Mouse (Mus musculus) stomach, postnatal 0 days (tissue): ENCODE measurements around the gene Angel1. TPM values are rescaled to one million over a fixed set of nuclear protein-coding genes. Genes with fewer than 3 reads are reported as not detected.
A peak's percentile ranks its signal among the peaks of the same experiment; 100 is the strongest.

ENCODE experiments used
- ATAC-seq: fragments of 200-750 bp; cut with Nextera tagmentation; 2 replicates; pipeline ENCODE4 v1.8.0; 2017; ENCODE audit not compliant: low FRiP score, low TSS enrichment
- DNase-seq: peaks from one replicate; pipeline ENCODE4 v3.0.0-alpha.2; 2016; ENCODE audit warnings: low spot score
- H3K27ac ChIP-seq: fragments of 300-500 bp; sonication (generic); replicated peaks from 2 replicates; pipeline ENCODE4 v1.5.1; 2014; ENCODE audit warnings: mild to moderate bottlenecking, control low read depth
- H3K27me3 ChIP-seq: fragments of 300-500 bp; sonication (generic); 2 replicates; pipeline ENCODE4 v1.6.1; 2014; ENCODE audit warnings: low read length; ENCODE audit not compliant: control insufficient read depth, insufficient read depth
- H3K36me3 ChIP-seq: fragments of 300-500 bp; sonication (generic); 2 replicates; pipeline ENCODE4 v1.6.1; 2014; ENCODE audit warnings: low read length, mixed read lengths; ENCODE audit not compliant: control insufficient read depth, insufficient read depth
- H3K4me1 ChIP-seq: fragments of 300-500 bp; sonication (generic); replicated peaks from 2 replicates; pipeline ENCODE4 v1.6.1; 2014; ENCODE audit warnings: antibody characterized with exemption; ENCODE audit not compliant: control insufficient read depth, insufficient read depth
- H3K4me2 ChIP-seq: fragments of 300-500 bp; sonication (generic); replicated peaks from 2 replicates; pipeline ENCODE4 v1.6.1; 2014; ENCODE audit warnings: low read depth, mild to moderate bottlenecking, control low read depth, moderate library complexity
- H3K4me3 ChIP-seq: fragments of 300-500 bp; sonication (generic); 2 replicates; pipeline ENCODE4 v1.5.1; 2014; ENCODE audit warnings: low read depth, low read length, control low read depth
- H3K9ac ChIP-seq: fragments of 300-500 bp; sonication (generic); 2 replicates; pipeline ENCODE4 v1.6.1; 2014; ENCODE audit warnings: mild to moderate bottlenecking, low read length, control low read depth, mixed read lengths
- H3K9me3 ChIP-seq: fragments of 300-500 bp; sonication (generic); 2 replicates; pipeline ENCODE4 v1.6.1; 2016; ENCODE audit warnings: low read length; ENCODE audit not compliant: control insufficient read depth
- CTCF ChIP-seq: IDR thresholded peaks from 2 replicates; pipeline ENCODE4 v1.5.1; 2016; ENCODE audit warnings: antibody characterized with exemption, low read depth, mild to moderate bottlenecking, moderate library complexity
- EP300 ChIP-seq: optimal IDR thresholded peaks from 2 replicates; pipeline ENCODE3; 2016; ENCODE audit warnings: antibody characterized with exemption
- WGBS: fragments of 180-500 bp; shearing (Covaris S2); extraction: QIAGEN DNeasy Blood & Tissue Kit; methylation state at CpG from one replicate; pipeline ENCODE4 v1.1.7; 2014; 5-methylcytosine and 5-hydroxymethylcytosine counted together
- polyA plus RNA-seq: library from polyadenylated mRNA; unstranded; fragments of >200 nt; fragmentation: Nextera tagmentation; extraction: Ambion mirVana; gene quantifications from 2 replicates; pipeline ENCODE4 v1.2.1, GENCODE M21; 2015

Angel1 gene
- polyA plus RNA-seq, 1 experiment from 2014 or later = 3.9 TPM

- 0% methylated on average over 9 of the region's 9 CpGs for WGBS
- H3K27me3 ChIP-seq = no peaks in the 10 kb centered on the region
- peak overlapping the region; percentile 62 for H3K9ac ChIP-seq
- ATAC-seq (no peak), DNase-seq (no peak)
- peaks cover 2% of the 10 kb centered on the region; the same call in 1 of the 2 replicates for H3K4me1 ChIP-seq
- TF ChIP-seq CTCF (no peak), EP300 (no peak)
- no peak overlapping the region for H3K27ac ChIP-seq
- H3K4me2 ChIP-seq = peak overlapping the region; percentile 99
- H3K9me3 ChIP-seq = no peaks in the 10 kb centered on the region
- H3K4me3 ChIP-seq = peak overlapping the region; percentile 60
- H3K36me3 ChIP-seq = no peaks in the 10 kb centered on the region
These were observed 46.7 kb downstream of the Angel1 start for GRCm38 (mm10) chr12:86679546-86679930.

DNA sequence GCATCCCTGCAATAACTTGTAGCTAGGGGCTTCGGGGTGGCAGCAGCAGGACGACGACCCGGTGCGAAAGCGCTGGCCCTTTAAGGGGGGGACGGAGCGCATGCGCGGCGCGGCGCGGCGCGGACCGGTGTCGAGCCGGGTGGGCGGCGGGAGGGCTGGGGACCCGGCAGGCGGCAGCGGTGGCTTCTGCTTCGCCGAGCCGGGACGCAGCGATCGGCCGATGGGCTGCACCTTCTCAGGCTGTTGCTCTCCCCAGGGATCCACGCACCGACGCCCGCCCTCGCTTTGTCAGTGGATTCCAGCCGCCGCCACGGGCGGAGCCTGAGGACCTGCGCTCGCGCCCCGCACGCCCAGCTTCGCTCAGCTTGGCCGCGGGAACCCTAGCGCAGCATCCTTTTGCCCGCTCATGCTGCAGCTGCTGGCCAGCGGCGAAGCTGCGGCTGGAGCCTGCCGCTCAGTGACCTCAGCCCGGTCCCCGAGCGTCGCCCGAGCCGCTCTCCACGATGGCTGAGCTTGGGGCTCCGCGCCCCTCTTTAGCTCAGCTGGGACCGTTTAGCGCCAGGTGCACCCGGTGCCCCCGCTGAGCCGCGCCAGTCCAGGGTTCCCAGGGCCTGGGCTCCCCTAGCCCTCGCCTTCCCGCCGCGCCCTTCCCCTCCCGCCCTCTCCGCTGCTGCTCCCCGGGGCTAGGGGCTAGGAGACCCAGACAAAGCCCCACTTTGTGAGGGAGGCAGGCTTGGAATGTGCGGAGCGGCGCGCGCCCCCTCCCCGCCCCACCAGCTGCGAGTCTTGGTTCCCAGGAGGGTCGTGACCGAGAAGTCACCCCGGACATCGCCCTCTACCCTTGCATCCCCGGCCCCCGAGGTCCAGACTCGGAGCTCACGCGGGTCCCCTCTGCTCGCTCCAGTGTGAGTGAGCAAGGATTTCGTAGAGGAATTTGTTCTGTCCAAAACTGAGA lies 47.4 kb downstream of the Angel1 start, which contains the start of gene Vash1:
Gene Vash1 (plus strand): TSS at position 110 of the 955 bp plus-strand sequence.
- H3K4me2 ChIP-seq = peak within 1 kb of the TSS; percentile 99
- ATAC-seq = peak; percentile 63
- TF ChIP-seq EP300 (no peak), CTCF (no peak)
- peak; percentile 46 for DNase-seq
- peak within 1 kb of the TSS; percentile 60 for H3K4me3 ChIP-seq
- H3K9me3 ChIP-seq = no peaks in the 10 kb centered on the region
- no peaks in the 10 kb centered on the region for H3K36me3 ChIP-seq
- peak within 1 kb of the TSS; percentile 58 for H3K27ac ChIP-seq
- WGBS = under 1% methylated on average over 85 of the region's 94 CpGs
- H3K4me1 ChIP-seq = peaks cover 2% of the 10 kb centered on the region; the same call in 1 of the 2 replicates
- peak within 1 kb of the TSS; percentile 62 for H3K9ac ChIP-seq
- H3K27me3 ChIP-seq = no peaks in the 10 kb centered on the region

DNA sequence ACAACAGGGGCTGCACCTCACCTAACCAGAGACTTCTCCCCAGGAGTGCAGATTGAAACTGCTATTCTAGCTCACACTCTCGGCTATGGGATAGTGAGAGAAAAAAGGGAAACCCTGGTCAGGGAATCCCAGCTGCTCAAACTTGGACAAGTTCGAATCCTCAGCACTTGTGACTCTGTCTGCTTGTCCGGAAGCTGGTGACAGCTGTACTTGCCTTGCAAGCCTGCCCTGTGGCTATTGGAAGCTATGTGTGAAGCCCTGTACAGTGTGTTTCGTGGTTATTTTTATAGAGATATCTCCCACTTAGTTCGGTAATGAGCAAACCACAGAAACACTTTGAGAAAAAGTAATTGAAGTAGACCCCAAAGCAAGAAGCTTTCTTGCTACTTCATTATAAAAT lies 53.8 kb downstream of the Angel1 start:
- ATAC-seq (no peak), DNase-seq (no peak)
- TF ChIP-seq EP300 (no peak), CTCF (no peak)
- no peaks in the 10 kb centered on the region for H3K27me3 ChIP-seq
- no peak overlapping the region for H3K9ac ChIP-seq
- no peak overlapping the region for H3K4me2 ChIP-seq
- no peak overlapping the region for H3K4me3 ChIP-seq
- H3K36me3 ChIP-seq = no peaks in the 10 kb centered on the region
- H3K4me1 ChIP-seq = no peaks in the 10 kb centered on the region
- no peaks in the 10 kb centered on the region for H3K9me3 ChIP-seq
- 79% methylated on average over 5 of the region's 5 CpGs for WGBS
- H3K27ac ChIP-seq = no peak overlapping the region

GRCm38 (mm10) chr12:86672105-86672504 lies 54.2 kb downstream of the Angel1 start:
- TF ChIP-seq EP300 (no peak), CTCF (no peak)
- 70% methylated on average over 4 of the region's 4 CpGs for WGBS
- DNase-seq (no peak), ATAC-seq (no peak)
- no peaks in the 10 kb centered on the region for H3K4me1 ChIP-seq
- no peak overlapping the region for H3K9ac ChIP-seq
- H3K27me3 ChIP-seq = no peaks in the 10 kb centered on the region
- no peaks in the 10 kb centered on the region for H3K9me3 ChIP-seq
- no peak overlapping the region for H3K4me2 ChIP-seq
- H3K27ac ChIP-seq = no peak overlapping the region
- no peaks in the 10 kb centered on the region for H3K36me3 ChIP-seq
- no peak overlapping the region for H3K4me3 ChIP-seq

DNA sequence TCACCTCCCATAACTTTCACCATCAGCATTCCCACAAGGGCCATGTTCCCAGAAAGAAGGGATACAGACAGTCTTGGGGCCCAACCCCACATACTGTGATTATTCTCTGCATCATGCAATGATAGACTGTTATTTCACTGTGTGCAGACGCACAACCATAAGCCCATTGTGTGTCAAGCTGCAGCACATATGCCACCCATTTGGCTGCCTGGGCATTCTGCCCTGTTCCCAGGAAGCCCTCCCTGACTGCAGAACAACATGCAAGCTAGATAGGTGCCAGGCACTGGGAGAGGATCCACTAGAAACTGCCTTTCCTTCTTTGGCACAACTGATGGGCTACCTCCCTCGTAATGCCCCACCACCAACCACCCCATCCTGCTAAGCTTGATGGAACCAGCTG lies 57.9 kb downstream of the Angel1 start:
- H3K9ac ChIP-seq = no peak overlapping the region
- DNase-seq (no peak), ATAC-seq (no peak)
- H3K4me2 ChIP-seq = no peak overlapping the region
- H3K9me3 ChIP-seq = no peaks in the 10 kb centered on the region
- no peak overlapping the region for H3K27ac ChIP-seq
- no peak overlapping the region for H3K4me3 ChIP-seq
- TF ChIP-seq EP300 = no peak
- TF ChIP-seq CTCF = no peak
- H3K36me3 ChIP-seq = no peaks in the 10 kb centered on the region
- no peaks in the 10 kb centered on the region for H3K27me3 ChIP-seq
- no peaks in the 10 kb centered on the region for H3K4me1 ChIP-seq
- 97% methylated on average over 2 of the region's 2 CpGs for WGBS

GRCm38 (mm10) chr12:86665656-86666055 lies 60.6 kb downstream of the Angel1 start:
- Histone ChIP-seq H3K36me3 (no peaks in the 10 kb centered on the region), H3K4me1 (no peaks in the 10 kb centered on the region), H3K4me2 (no peak overlapping the region), H3K27me3 (no peaks in the 10 kb centered on the region), H3K27ac (no peak overlapping the region), H3K4me3 (no peak overlapping the region), H3K9ac (no peak overlapping the region), H3K9me3 (no peaks in the 10 kb centered on the region)
- ATAC-seq = no peak
- TF ChIP-seq EP300 = no peak
- peak; percentile 52 for TF ChIP-seq CTCF
- DNase-seq = no peak
- WGBS = 49% methylated on average over 3 of the region's 3 CpGs
